Mouse (Mus musculus) CH12.LX (cell line): ENCODE measurements around the gene Adamtsl1.

Source experiments
- CTCF ChIP-seq, 2 experiments: IDR thresholded peaks in 1 of 2; conservative IDR thresholded peaks in 1 of 2; 2 replicates each; pipeline ENCODE4 v1.5.1; 2011 to 2012; ENCODE audit warnings: low read depth in 2 of 2, low read length in 2 of 2, improper control_type of control experiment in 1 of 2, inconsistent platforms in 1 of 2, mild to moderate bottlenecking in 1 of 2, moderate library complexity in 1 of 2
- KAT2A ChIP-seq: IDR thresholded peaks from 2 replicates; pipeline ENCODE4 v1.6.1; 2012; ENCODE audit warnings: low read length, improper control_type of control experiment, inconsistent platforms; ENCODE audit not compliant: insufficient replicate concordance
- RCOR1 ChIP-seq: conservative IDR thresholded peaks from 2 replicates; pipeline ENCODE4 v1.6.1; 2012; ENCODE audit warnings: low read depth, mild to moderate bottlenecking, inconsistent platforms, low read length, improper control_type of control experiment
- USF2 ChIP-seq: conservative IDR thresholded peaks from 2 replicates; pipeline ENCODE4 v1.6.1; 2011; ENCODE audit warnings: low read depth, low read length, improper control_type of control experiment

DNA sequence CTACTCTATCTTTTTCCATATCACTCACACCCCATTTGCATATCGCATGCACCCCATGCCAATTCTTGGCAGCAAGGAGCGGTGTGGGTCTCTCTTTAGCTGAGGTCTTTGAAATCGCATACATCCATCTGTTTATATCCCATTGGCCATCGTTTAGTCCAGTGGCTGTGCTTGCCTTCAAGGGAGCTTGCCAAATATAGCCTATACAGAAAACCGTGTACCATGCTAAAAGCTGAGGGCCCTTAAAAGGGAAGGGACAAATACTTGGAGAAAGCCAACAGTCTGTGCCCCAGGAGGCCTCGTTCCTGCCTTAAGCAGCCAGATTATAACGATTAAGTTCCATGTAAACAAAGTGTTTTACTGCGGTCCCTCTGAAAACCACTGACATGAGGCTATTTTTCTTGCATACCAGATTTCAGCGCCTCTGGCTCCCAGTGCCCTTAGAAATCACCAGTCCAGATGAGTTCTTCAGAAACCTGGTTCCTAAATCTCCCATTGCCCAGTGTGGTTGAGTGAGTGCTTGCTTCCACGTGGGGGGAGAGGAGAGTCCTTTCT lies 822.0 kb downstream of the Adamtsl1 start:
- TF ChIP-seq CTCF (conservative IDR thresholded peaks at IDR 0.05 in 1 of 2, IDR thresholded peaks at IDR 0.05 in 1 of 2; ENCODE audit: low read depth in 2 of 2, low read length in 2 of 2) (no peak), USF2 (no peak), KAT2A (no peak), RCOR1 (no peak)
